8 mouse cellular contexts compared by ENCODE assay signal in genomic region chr8:123041008-123041773, GRCm38 (mm10). TPM values are rescaled to one million over a fixed set of nuclear protein-coding genes. Genes with fewer than 3 reads are reported as not detected.
DNase-seq lines count a peak whose midpoint lies in the region; ATAC-seq and TF ChIP-seq lines count a peak whose summit lies in the region.

No protein-coding gene starts in this region.

- H3K9me3 ChIP-seq in E14TG2a.4 (ENCODE audit: low read length) = no peaks in the 10 kb centered on the region
- H3K9me3 ChIP-seq in forebrain, embryonic 15.5 days = no peaks in the 10 kb centered on the region
- no peaks in the 10 kb centered on the region for H3K9me3 ChIP-seq in lung, embryonic 15.5 days

- H3K4me1 ChIP-seq in E14TG2a.4 (replicated peaks; ENCODE audit: low read depth, low read length) = peaks cover 68% of the 10 kb centered on the region
- H3K4me1 ChIP-seq in forebrain, embryonic 15.5 days = peaks cover 53% of the 10 kb centered on the region
- peaks cover 41% of the 10 kb centered on the region for H3K4me1 ChIP-seq in lung, embryonic 15.5 days

- peaks cover 27% of the 10 kb centered on the region for H3K36me3 ChIP-seq in E14TG2a.4 (ENCODE audit: insufficient read depth, low read length)
- no peaks in the 10 kb centered on the region for H3K36me3 ChIP-seq in forebrain, embryonic 15.5 days
- no peaks in the 10 kb centered on the region for H3K36me3 ChIP-seq in lung, embryonic 15.5 days

- under 1% methylated on average over 70 of the region's 71 CpGs for WGBS in forebrain, embryonic 15.5 days
- WGBS in lung, embryonic 15.5 days = under 1% methylated on average over 67 of the region's 71 CpGs

- peak overlapping the region; percentile 93 for H3K27ac ChIP-seq in forebrain, embryonic 15.5 days (replicated peaks)
- H3K27ac ChIP-seq in lung, embryonic 15.5 days = peak overlapping the region; percentile 95

- H3K9ac ChIP-seq in forebrain, embryonic 15.5 days (replicated peaks) = peak overlapping the region; percentile 98
- H3K9ac ChIP-seq in lung, embryonic 15.5 days = peak overlapping the region; percentile 100

- DNase-seq in heart, postnatal 25 days (ENCODE audit: low spot score) = peak; percentile 36
- DNase-seq in layer of hippocampus, adult 8-10 months (ENCODE audit: low spot score in 2 of 2) = peak; percentile 41 to 44
- peak; percentile 29 for DNase-seq in ovary, adult 18-20 months (ENCODE audit: low spot score)
- peak; percentile 85 for DNase-seq in thymus, postnatal 0 days (ENCODE audit: low spot score)

- H3K4me2 ChIP-seq in forebrain, embryonic 15.5 days (replicated peaks) = peak overlapping the region; percentile 75
- peak overlapping the region; percentile 75 for H3K4me2 ChIP-seq in lung, embryonic 15.5 days

- H3K4me3 ChIP-seq in E14TG2a.4 (replicated peaks; ENCODE audit: low read length) = peak overlapping the region; percentile 92
- H3K4me3 ChIP-seq in forebrain, embryonic 15.5 days = peak overlapping the region; percentile 100
- H3K4me3 ChIP-seq in lung, embryonic 15.5 days = peak overlapping the region; percentile 99

- peak; percentile 32; the same call in 1 of the 2 replicates for ATAC-seq in cerebellum, adult (ENCODE audit: insufficient number of reproducible peaks, low FRiP score, low TSS enrichment)
- ATAC-seq in forebrain, embryonic 15.5 days (replicated peaks) = no peak
- peak; percentile 0 for ATAC-seq in lung, embryonic 15.5 days (ENCODE audit: borderline replicate concordance, extremely low read depth, low FRiP score, low TSS enrichment)

- no peaks in the 10 kb centered on the region for H3K27me3 ChIP-seq in E14TG2a.4 (ENCODE audit: insufficient read depth, low read length)
- no peaks in the 10 kb centered on the region for H3K27me3 ChIP-seq in forebrain, embryonic 15.5 days
- no peaks in the 10 kb centered on the region for H3K27me3 ChIP-seq in lung, embryonic 15.5 days

- intact Hi-C loops in heart, postnatal 25 days (cut with DNase I) = loop anchor here (5.0 kb wide), 1 partner anchor 114 kb away; no protein-coding TSS in a partner anchor

- no peak for TF ChIP-seq CTCF in E14TG2a.4 (conservative IDR thresholded peaks at IDR 0.05; ENCODE audit: low read length)

RNA-seq across cellular contexts. Expression of gene Ankrd11, which starts 0.9 kb away (rescaled TPM):
- 53.3 and 76.2 TPM in 2 replicates for polyA plus RNA-seq in forebrain, embryonic 15.5 days (2015; fragmentation: Nextera tagmentation; extraction: Ambion mirVana)
- 10 to 100 TPM; 63.7 to 73.0 TPM for total RNA-seq in heart, postnatal 25 days (2021)
- total RNA-seq in layer of hippocampus, adult 8-10 months (2022) = 100 to 1,000 TPM; 149 to 174 (median 162) TPM
- 56.8 and 59.6 TPM in 2 replicates for polyA plus RNA-seq in lung, embryonic 15.5 days (2015; fragmentation: Nextera tagmentation; extraction: Ambion mirVana)
- 51.4 and 78.6 TPM in 2 replicates for polyA plus RNA-seq in thymus, postnatal 0 days (2015; fragmentation: Nextera tagmentation; extraction: Ambion mirVana)

RNA-seq across cellular contexts. Expression of gene Spg7, which starts 21.6 kb away (rescaled TPM):
- polyA plus RNA-seq in forebrain, embryonic 15.5 days (2015; fragmentation: Nextera tagmentation; extraction: Ambion mirVana) = 47.0 and 47.2 TPM in 2 replicates
- total RNA-seq in heart, postnatal 25 days (2021) = 10 to 100 TPM; 77.4 to 78.7 TPM
- 10 to 100 TPM; 51.8 to 64.2 (median 60.9) TPM for total RNA-seq in layer of hippocampus, adult 8-10 months (2022)
- polyA plus RNA-seq in lung, embryonic 15.5 days (2015; fragmentation: Nextera tagmentation; extraction: Ambion mirVana) = 45.2 and 46.4 TPM in 2 replicates
- 48.2 and 49.5 TPM in 2 replicates for polyA plus RNA-seq in thymus, postnatal 0 days (2015; fragmentation: Nextera tagmentation; extraction: Ambion mirVana)

Comparison
In these comparisons a context has a peak if more than half of its experiments do, and no peak if none do; other contexts are left out.
1. DNase-seq: peak in every context shown above with its lines; median percentile 85 in thymus, postnatal 0 days; 42 in layer of hippocampus, adult 8-10 months; 36 in heart, postnatal 25 days; 29 in ovary, adult 18-20 months.